Mouse (Mus musculus) limb, embryonic 14.5 days (tissue): ENCODE data around the gene Uqcrfs1. TPM values are rescaled to one million over a fixed set of nuclear protein-coding genes. Genes with fewer than 3 reads are reported as not detected.
A peak's percentile ranks its signal among the peaks of the same experiment; 100 is the strongest.

Experiments
- ATAC-seq: fragments of 200-750 bp; cut with Nextera tagmentation; 2 replicates; pipeline ENCODE4 v1.8.0; 2017; ENCODE audit warnings: low read depth, moderate number of reproducible peaks, moderate TSS enrichment; ENCODE audit not compliant: low FRiP score
- DNase-seq: peaks from one replicate; pipeline ENCODE4 v3.0.0-alpha.2; 2015; ENCODE audit warnings: low spot score
- H3K27ac ChIP-seq: fragments of 300-500 bp; sonication (generic); replicated peaks from 2 replicates; pipeline ENCODE4 v1.5.1; 2014; ENCODE audit warnings: low read depth, mild to moderate bottlenecking, low read length, moderate library complexity, mixed read lengths
- H3K27me3 ChIP-seq: fragments of 300-500 bp; sonication (generic); 2 replicates; pipeline ENCODE4 v1.6.1; 2014; ENCODE audit warnings: low read length, mixed read lengths; ENCODE audit not compliant: control insufficient read depth, insufficient read depth
- H3K36me3 ChIP-seq: fragments of 300-500 bp; sonication (generic); 2 replicates; pipeline ENCODE4 v1.6.1; 2014; ENCODE audit warnings: mild to moderate bottlenecking, low read length, moderate library complexity, mixed read lengths; ENCODE audit not compliant: control insufficient read depth, insufficient read depth
- H3K4me1 ChIP-seq: fragments of 300-500 bp; sonication (generic); 2 replicates; pipeline ENCODE4 v1.6.1; 2014; ENCODE audit warnings: antibody characterized with exemption, low read length, mixed read lengths; ENCODE audit not compliant: control insufficient read depth, insufficient read depth
- H3K4me2 ChIP-seq: fragments of 300-500 bp; sonication (generic); replicated peaks from 2 replicates; pipeline ENCODE4 v1.6.1; 2014; ENCODE audit warnings: low read depth, mild to moderate bottlenecking, low read length, moderate library complexity; ENCODE audit not compliant: severe bottlenecking
- H3K4me3 ChIP-seq: fragments of 300-500 bp; sonication (generic); replicated peaks from 2 replicates; pipeline ENCODE4 v1.5.1; 2014; ENCODE audit warnings: low read length
- H3K9ac ChIP-seq: fragments of 300-500 bp; sonication (generic); 2 replicates; pipeline ENCODE4 v1.6.1; 2014; ENCODE audit warnings: mild to moderate bottlenecking, low read depth, low read length, moderate library complexity; ENCODE audit not compliant: severe bottlenecking
- H3K9me3 ChIP-seq: fragments of 300-500 bp; sonication (generic); 2 replicates; pipeline ENCODE4 v1.6.1; 2016; ENCODE audit warnings: low read length; ENCODE audit not compliant: control insufficient read depth
- POLR2A ChIP-seq: fragments of 200-500 bp; IDR thresholded peaks from 2 replicates; pipeline ENCODE4 v1.8.0; 2012; ENCODE audit warnings: inconsistent platforms, mild to moderate bottlenecking, moderate library complexity, borderline replicate concordance; ENCODE audit not compliant: insufficient read depth, insufficient read length; ENCODE audit errors: extremely low read depth
- WGBS: fragments of 180-500 bp; shearing (Covaris S2); extraction: QIAGEN DNeasy Blood & Tissue Kit; methylation state at CpG from one replicate; pipeline ENCODE4 v1.1.7; 2014; 5-methylcytosine and 5-hydroxymethylcytosine counted together
- polyA plus RNA-seq, 2 experiments: library from polyadenylated mRNA; depleted of rRNA in 1 of 2; stranded (reverse) in 1 of 2; unstranded in 1 of 2; fragments of >200 nt; fragmentation: Nextera tagmentation in 1 of 2; extraction: Ambion mirVana in 1 of 2; gene quantifications; 2 replicates each; pipeline versions ENCODE4 v1.2.1 to v1.2.3; 2012 to 2014

Gene Uqcrfs1
- polyA plus RNA-seq, 2 experiments: 117 to 191 TPM

DNA sequence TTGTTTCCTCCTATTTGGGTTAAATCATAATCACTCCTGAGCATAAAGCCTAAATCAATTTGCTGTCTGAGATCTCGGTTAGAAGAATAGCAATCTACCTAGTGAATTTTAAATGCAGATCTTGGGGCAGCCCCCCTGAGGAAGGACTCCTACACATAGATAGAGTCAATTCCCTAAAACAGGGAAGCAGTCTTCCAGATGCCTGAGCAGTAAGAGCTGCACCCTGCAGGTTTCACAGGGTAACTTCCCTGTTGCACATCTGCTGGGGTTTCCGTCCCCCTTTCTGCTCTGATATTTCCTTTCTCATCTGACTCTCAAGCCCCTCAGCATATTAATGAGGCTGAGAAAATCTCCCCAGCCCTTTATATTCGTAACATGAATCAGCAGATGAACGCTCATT is 27.8 kb upstream of the Uqcrfs1 start:
- H3K27me3 ChIP-seq: no peaks in the 10 kb centered on the region
- no peak overlapping the region for H3K4me2 ChIP-seq
- H3K36me3 ChIP-seq: no peaks in the 10 kb centered on the region
- H3K27ac ChIP-seq: no peak overlapping the region
- no peak for TF ChIP-seq POLR2A
- no peak overlapping the region for H3K4me3 ChIP-seq
- no peak overlapping the region for H3K9ac ChIP-seq
- H3K9me3 ChIP-seq: no peaks in the 10 kb centered on the region
- H3K4me1 ChIP-seq: no peaks in the 10 kb centered on the region
- WGBS: 73% methylated on average over 4 of the region's 4 CpGs
- DNase-seq (no peak), ATAC-seq (no peak)

DNA sequence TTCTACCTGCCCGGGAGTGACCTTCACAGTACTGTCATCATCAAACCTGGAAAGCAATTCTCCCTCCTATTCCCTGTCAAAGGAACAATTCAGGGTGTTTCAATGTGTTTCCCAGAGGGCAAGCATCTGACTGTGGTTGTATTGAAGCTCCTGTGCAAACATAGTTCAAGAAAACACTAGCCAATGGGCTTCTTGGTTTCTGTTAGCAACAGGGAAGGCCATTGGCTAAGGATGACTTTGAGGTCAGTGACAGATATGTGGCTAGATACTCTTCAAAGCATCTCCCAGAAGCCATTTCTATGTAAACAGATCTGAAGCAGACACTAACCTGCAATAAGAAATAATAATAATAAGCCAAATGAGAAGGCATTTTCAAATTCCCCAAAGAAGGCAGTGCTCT is 25.0 kb upstream of the Uqcrfs1 start:
- ATAC-seq (no peak), DNase-seq (no peak)
- Histone ChIP-seq H3K27ac (no peak overlapping the region), H3K4me2 (no peak overlapping the region), H3K36me3 (no peaks in the 10 kb centered on the region), H3K4me1 (no peaks in the 10 kb centered on the region), H3K27me3 (no peaks in the 10 kb centered on the region), H3K4me3 (no peak overlapping the region), H3K9ac (no peak overlapping the region), H3K9me3 (no peaks in the 10 kb centered on the region)
- WGBS: 76% methylated on average over 1 of the region's 1 CpGs
- TF ChIP-seq POLR2A: no peak

DNA sequence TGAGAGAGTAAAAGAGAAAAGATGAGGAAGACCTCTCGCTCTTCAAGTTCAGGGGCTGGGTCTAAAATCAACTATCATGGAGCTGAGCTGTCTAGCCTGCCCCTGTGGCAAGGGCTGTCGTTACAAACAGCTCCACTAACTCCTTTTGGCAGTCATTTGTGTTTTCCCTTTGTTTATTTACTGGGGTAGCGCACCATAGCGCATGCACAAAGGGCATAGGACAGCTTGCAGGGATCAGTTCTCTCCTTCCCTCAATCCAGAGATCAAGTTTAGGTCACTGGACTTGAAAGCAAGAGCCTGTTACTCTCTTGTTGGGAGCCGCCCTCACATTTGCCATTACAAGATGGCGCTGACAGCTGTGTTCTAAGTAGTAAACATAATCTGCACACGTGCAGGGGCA is 22.4 kb upstream of the Uqcrfs1 start:
- Histone ChIP-seq H3K4me2 (no peak overlapping the region), H3K4me1 (no peaks in the 10 kb centered on the region), H3K27me3 (no peaks in the 10 kb centered on the region), H3K36me3 (no peaks in the 10 kb centered on the region), H3K27ac (no peak overlapping the region), H3K9me3 (no peaks in the 10 kb centered on the region), H3K4me3 (no peak overlapping the region), H3K9ac (no peak overlapping the region)
- ATAC-seq: no peak
- TF ChIP-seq POLR2A: no peak
- no peak for DNase-seq
- WGBS: 86% methylated on average over 7 of the region's 7 CpGs

DNA sequence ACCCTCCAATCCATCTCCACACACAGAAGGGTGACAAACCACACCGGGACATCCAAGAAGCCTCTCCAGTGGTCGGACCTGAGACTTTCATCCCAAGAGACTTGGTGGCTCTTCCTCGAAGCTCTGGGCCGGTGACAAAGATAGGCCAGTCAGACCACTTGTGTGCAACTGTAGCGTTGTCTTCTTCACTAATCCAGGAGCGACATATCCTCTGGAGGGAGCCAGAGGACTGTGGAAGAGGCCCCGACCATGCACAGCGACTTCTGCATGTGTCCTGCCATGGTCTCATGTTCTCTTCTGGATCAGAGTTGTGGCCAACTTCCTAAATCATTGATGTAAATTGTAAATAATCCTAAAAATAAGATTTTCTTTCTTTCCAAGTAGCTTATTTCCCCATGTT is 21.6 kb upstream of the Uqcrfs1 start:
- Histone ChIP-seq H3K4me1 (no peaks in the 10 kb centered on the region), H3K9me3 (no peaks in the 10 kb centered on the region), H3K4me2 (no peak overlapping the region), H3K9ac (no peak overlapping the region), H3K27me3 (no peaks in the 10 kb centered on the region), H3K4me3 (no peak overlapping the region), H3K36me3 (no peaks in the 10 kb centered on the region), H3K27ac (no peak overlapping the region)
- WGBS: 68% methylated on average over 8 of the region's 8 CpGs
- TF ChIP-seq POLR2A: no peak
- peak; percentile 9 for DNase-seq
- no peak for ATAC-seq

DNA sequence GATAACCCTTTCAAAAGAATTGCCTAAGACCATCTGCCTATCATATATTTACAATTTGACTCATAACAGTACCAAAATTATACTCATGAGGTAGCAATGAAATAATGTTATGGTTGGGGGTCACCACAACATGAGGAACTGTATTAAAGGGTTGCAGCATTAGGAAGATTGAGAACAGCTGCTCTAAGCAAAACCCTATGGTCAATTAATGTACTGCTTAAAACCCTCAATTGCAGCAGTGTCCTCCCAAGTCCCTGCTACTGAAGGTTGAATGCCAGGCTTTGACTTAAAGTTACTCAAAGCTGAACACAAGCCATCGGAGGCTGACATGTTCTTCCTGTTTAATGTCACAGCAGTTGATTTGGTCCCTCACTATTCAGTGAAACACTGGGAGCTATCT is 15.4 kb upstream of the Uqcrfs1 start:
- WGBS: 80% methylated on average over 1 of the region's 1 CpGs
- H3K27me3 ChIP-seq: no peaks in the 10 kb centered on the region
- no peak for DNase-seq
- no peaks in the 10 kb centered on the region for H3K36me3 ChIP-seq
- no peak overlapping the region for H3K4me2 ChIP-seq
- H3K4me3 ChIP-seq: no peak overlapping the region
- H3K9ac ChIP-seq: no peak overlapping the region
- no peak for ATAC-seq
- no peaks in the 10 kb centered on the region for H3K4me1 ChIP-seq
- H3K9me3 ChIP-seq: no peaks in the 10 kb centered on the region
- H3K27ac ChIP-seq: no peak overlapping the region
- no peak for TF ChIP-seq POLR2A

DNA sequence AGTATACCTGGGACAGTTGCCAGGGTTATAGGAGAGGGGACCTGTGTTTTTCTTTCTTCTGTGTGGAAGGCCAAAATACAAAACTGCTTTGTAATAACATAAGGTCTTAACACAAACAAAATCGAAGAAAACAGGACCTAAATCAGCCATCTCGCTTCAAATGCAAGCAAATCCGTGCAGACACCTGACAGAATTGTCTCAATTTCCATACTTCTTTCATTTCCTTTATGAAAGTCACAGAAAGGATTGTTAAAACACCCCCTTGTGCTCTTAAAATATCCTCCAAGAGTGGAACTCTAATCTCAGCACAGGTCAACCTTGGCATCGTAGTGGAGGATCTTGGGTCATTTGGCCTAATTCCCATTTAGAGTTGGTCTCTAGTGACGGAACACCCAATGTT is 14.9 kb upstream of the Uqcrfs1 start:
- Histone ChIP-seq H3K9ac (no peak overlapping the region), H3K4me3 (no peak overlapping the region), H3K27ac (no peak overlapping the region), H3K9me3 (no peaks in the 10 kb centered on the region), H3K4me2 (no peak overlapping the region), H3K4me1 (no peaks in the 10 kb centered on the region), H3K36me3 (no peaks in the 10 kb centered on the region), H3K27me3 (no peaks in the 10 kb centered on the region)
- ATAC-seq (no peak), DNase-seq (no peak)
- 81% methylated on average over 5 of the region's 5 CpGs for WGBS
- TF ChIP-seq POLR2A: no peak
